Mouse (Mus musculus) forebrain, embryonic 10.5 days (tissue): ENCODE results near the gene Hspa12a. TPM values are rescaled to one million over a fixed set of nuclear protein-coding genes. Genes with fewer than 3 reads are reported as not detected.

ENCODE experiments used
- DNase-seq: peaks from one replicate; pipeline ENCODE4 v3.0.0-alpha.2; 2017; ENCODE audit warnings: low spot score; ENCODE audit errors: extremely low spot score
- H3K27ac ChIP-seq: fragments of 300-500 bp; sonication (generic); 2 replicates; pipeline ENCODE4 v1.5.1; 2016; ENCODE audit warnings: mild to moderate bottlenecking
- H3K27me3 ChIP-seq: fragments of 300-500 bp; sonication (generic); 2 replicates; pipeline ENCODE4 v1.6.1; 2016; ENCODE audit warnings: mild to moderate bottlenecking; ENCODE audit not compliant: poor library complexity, severe bottlenecking
- H3K36me3 ChIP-seq: fragments of 300-500 bp; sonication (generic); replicated peaks from 2 replicates; pipeline ENCODE4 v1.6.1; 2016; ENCODE audit warnings: mild to moderate bottlenecking, moderate library complexity
- H3K4me1 ChIP-seq: fragments of 300-500 bp; sonication (generic); 2 replicates; pipeline ENCODE4 v1.6.1; 2016
- H3K4me3 ChIP-seq: fragments of 300-500 bp; sonication (generic); 2 replicates; pipeline ENCODE4 v1.5.1; 2016; ENCODE audit warnings: mild to moderate bottlenecking, moderate library complexity
- H3K9me3 ChIP-seq: fragments of 300-500 bp; sonication (generic); 2 replicates; pipeline ENCODE4 v1.6.1; 2016; ENCODE audit warnings: mild to moderate bottlenecking, moderate library complexity
- WGBS: fragments of 180-500 bp; shearing (Covaris S2); methylation state at CpG from one replicate; pipeline ENCODE4 v1.1.7; 2016; 5-methylcytosine and 5-hydroxymethylcytosine counted together
- polyA plus RNA-seq: library from polyadenylated mRNA; unstranded; fragments of >200 nt; fragmentation: Nextera tagmentation; extraction: Ambion mirVana; gene quantifications from 2 replicates; pipeline ENCODE4 v1.2.1, GENCODE M21; 2016

The Hspa12a gene
- polyA plus RNA-seq, 1 experiment from 2014 or later, result 5.7 TPM

GRCm38 (mm10) chr19:58849333-58850131, 93.9 kb downstream of the Hspa12a start:
- no peaks in the 10 kb centered on the region for H3K4me1 ChIP-seq
- H3K27ac ChIP-seq, result no peak overlapping the region
- H3K9me3 ChIP-seq, result peaks cover 4% of the 10 kb centered on the region; the same call in 1 of the 2 replicates
- H3K27me3 ChIP-seq, result no peaks in the 10 kb centered on the region
- H3K4me3 ChIP-seq, result no peak overlapping the region
- 90% methylated on average over 13 of the region's 13 CpGs for WGBS
- DNase-seq, result no peak
- H3K36me3 ChIP-seq, result 0 out of 2 replicates have a peak, but pooled peaks cover 3% of the 10 kb centered on the region

GRCm38 (mm10) chr19:58843606-58844005, 99.8 kb downstream of the Hspa12a start:
- Histone ChIP-seq H3K4me1 (peaks cover 22% of the 10 kb centered on the region), H3K9me3 (peaks cover 4% of the 10 kb centered on the region; the same call in 1 of the 2 replicates), H3K4me3 (no peak overlapping the region), H3K27ac (no peak overlapping the region), H3K36me3 (0 out of 2 replicates have a peak, but pooled peaks cover 3% of the 10 kb centered on the region), H3K27me3 (no peaks in the 10 kb centered on the region)
- no peak for DNase-seq
- WGBS, result 81% methylated on average over 3 of the region's 3 CpGs

- no peak overlapping the region for H3K4me3 ChIP-seq
- no peaks in the 10 kb centered on the region for H3K27me3 ChIP-seq
- H3K4me1 ChIP-seq, result peaks cover 31% of the 10 kb centered on the region
- DNase-seq, result no peak
- H3K9me3 ChIP-seq, result peaks cover under 1% of the 10 kb centered on the region; the same call in 1 of the 2 replicates
- H3K27ac ChIP-seq, result no peak overlapping the region
- H3K36me3 ChIP-seq, result no peaks in the 10 kb centered on the region
- WGBS, result 85% methylated on average over 5 of the region's 5 CpGs
Measured at GRCm38 (mm10) chr19:58840721-58841271, 102.7 kb downstream of the Hspa12a start.

GRCm38 (mm10) chr19:58839806-58840205, 103.6 kb downstream of the Hspa12a start:
- Histone ChIP-seq H3K36me3 (no peaks in the 10 kb centered on the region), H3K27ac (no peak overlapping the region), H3K27me3 (no peaks in the 10 kb centered on the region), H3K9me3 (no peaks in the 10 kb centered on the region), H3K4me3 (no peak overlapping the region), H3K4me1 (peaks cover 31% of the 10 kb centered on the region)
- WGBS, result 95% methylated on average over 4 of the region's 4 CpGs
- DNase-seq, result no peak

GRCm38 (mm10) chr19:58839345-58839744, 104.1 kb downstream of the Hspa12a start:
- peaks cover 31% of the 10 kb centered on the region for H3K4me1 ChIP-seq
- no peak overlapping the region for H3K4me3 ChIP-seq
- 64% methylated on average over 3 of the region's 3 CpGs for WGBS
- no peaks in the 10 kb centered on the region for H3K9me3 ChIP-seq
- no peaks in the 10 kb centered on the region for H3K36me3 ChIP-seq
- H3K27me3 ChIP-seq, result no peaks in the 10 kb centered on the region
- DNase-seq, result no peak
- 0 out of 2 replicates have a peak overlapping the region, but pooled peaks have one; percentile 27 for H3K27ac ChIP-seq

GRCm38 (mm10) chr19:58838706-58839105, 104.7 kb downstream of the Hspa12a start:
- no peak for DNase-seq
- H3K27ac ChIP-seq, result peak overlapping the region; percentile 27; the same call in 1 of the 2 replicates
- no peaks in the 10 kb centered on the region for H3K36me3 ChIP-seq
- no peaks in the 10 kb centered on the region for H3K9me3 ChIP-seq
- 78% methylated on average over 9 of the region's 9 CpGs for WGBS
- H3K4me1 ChIP-seq, result peaks cover 28% of the 10 kb centered on the region
- no peak overlapping the region for H3K4me3 ChIP-seq
- no peaks in the 10 kb centered on the region for H3K27me3 ChIP-seq

- Histone ChIP-seq H3K27me3 (no peaks in the 10 kb centered on the region), H3K4me3 (no peak overlapping the region), H3K36me3 (no peaks in the 10 kb centered on the region), H3K9me3 (no peaks in the 10 kb centered on the region), H3K27ac (no peak overlapping the region), H3K4me1 (peaks cover 10% of the 10 kb centered on the region)
- DNase-seq, result no peak
- 85% methylated on average over 13 of the region's 13 CpGs for WGBS
Measured at GRCm38 (mm10) chr19:58833639-58834180, 109.7 kb downstream of the Hspa12a start.

- Histone ChIP-seq H3K9me3 (no peaks in the 10 kb centered on the region), H3K27ac (no peak overlapping the region), H3K27me3 (no peaks in the 10 kb centered on the region), H3K36me3 (no peaks in the 10 kb centered on the region), H3K4me3 (no peak overlapping the region), H3K4me1 (peaks cover 3% of the 10 kb centered on the region)
- DNase-seq, result no peak
- 79% methylated on average over 2 of the region's 2 CpGs for whole genome bisulfite sequencing
Measured at GRCm38 (mm10) chr19:58832988-58833387, 110.5 kb downstream of the Hspa12a start.

GRCm38 (mm10) chr19:58831280-58831922, 112.1 kb downstream of the Hspa12a start:
- WGBS, result 90% methylated on average over 9 of the region's 9 CpGs
- Histone ChIP-seq H3K4me3 (no peak overlapping the region), H3K27ac (no peak overlapping the region), H3K9me3 (no peaks in the 10 kb centered on the region), H3K27me3 (no peaks in the 10 kb centered on the region), H3K4me1 (no peaks in the 10 kb centered on the region), H3K36me3 (no peaks in the 10 kb centered on the region)
- no peak for DNase-seq

GRCm38 (mm10) chr19:58830182-58830581, 113.3 kb downstream of the Hspa12a start:
- H3K36me3 ChIP-seq, result no peaks in the 10 kb centered on the region
- WGBS, result 96% methylated on average over 7 of the region's 7 CpGs

GRCm38 (mm10) chr19:58829575-58829974, 113.9 kb downstream of the Hspa12a start:
- Histone ChIP-seq H3K4me1 (no peaks in the 10 kb centered on the region), H3K27ac (no peak overlapping the region), H3K27me3 (no peaks in the 10 kb centered on the region), H3K36me3 (no peaks in the 10 kb centered on the region), H3K4me3 (no peak overlapping the region), H3K9me3 (no peaks in the 10 kb centered on the region)
- no peak for DNase-seq
- WGBS, result 86% methylated on average over 5 of the region's 5 CpGs

More at GRCm38 (mm10) chr19:58830182-58830581, 113.3 kb downstream of the Hspa12a start:
- no peaks in the 10 kb centered on the region for H3K27me3 ChIP-seq
- no peak overlapping the region for H3K4me3 ChIP-seq
- DNase-seq, result no peak
- no peak overlapping the region for H3K27ac ChIP-seq
- no peaks in the 10 kb centered on the region for H3K4me1 ChIP-seq
- H3K9me3 ChIP-seq, result no peaks in the 10 kb centered on the region

GRCm38 (mm10) chr19:58827656-58828055, 115.8 kb downstream of the Hspa12a start:
- H3K9me3 ChIP-seq, result no peaks in the 10 kb centered on the region
- 61% methylated on average over 7 of the region's 7 CpGs for WGBS
- H3K27ac ChIP-seq, result no peak overlapping the region
- no peaks in the 10 kb centered on the region for H3K27me3 ChIP-seq
- H3K4me1 ChIP-seq, result no peaks in the 10 kb centered on the region
- H3K4me3 ChIP-seq, result no peak overlapping the region
- no peaks in the 10 kb centered on the region for H3K36me3 ChIP-seq
- no peak for DNase-seq
